Mouse (Mus musculus) Patski (cell line): ENCODE data around the gene Hook1. TPM values are rescaled to one million over a fixed set of nuclear protein-coding genes. Genes with fewer than 3 reads are reported as not detected.
"Not testable (repeated sequence)": the region's sequence is repeated elsewhere in the genome, so short reads cannot be mapped to it uniquely, and the experiment has no call there.

ENCODE experiments used
- ATAC-seq: fragments of 100-300 bp; one replicate; pipeline ENCODE4 v1.8.0; 2021
- CTCF ChIA-PET: fragments of 350-600 bp; sonication (Branson Sonifier 250); formaldehyde crosslinking; loops from one replicate; lab custom pipeline; 2022; ENCODE audit warnings: inconsistent platforms; lab: Charles Lee
- POLR2A ChIA-PET: fragments of 350-600 bp; sonication (Branson Sonifier 250); formaldehyde crosslinking; loops from one replicate; lab custom pipeline; 2022; ENCODE audit warnings: antibody characterized with exemption, inconsistent platforms; lab: Charles Lee
- DNase-seq: peaks from one replicate; pipeline ENCODE4 v3.0.0-alpha.2; 2011; ENCODE audit warnings: low read depth, low spot score
- H3K27me3 ChIP-seq: fragments of 371-371 bp; one replicate; pipeline ENCODE4 v1.5.1; 2021
- CTCF ChIP-seq: fragments of 100-300 bp; IDR thresholded peaks from one replicate; pipeline ENCODE4 v1.5.1; 2021
- in situ Hi-C: fragments of 300-500 bp; cut with MboI; formaldehyde crosslinking; loops from 3 replicates; pipeline ENCODE4 v1.11.1; 2018; ENCODE audit warnings: low pct_unique_long_range_greater_than_20kb, mixed read lengths
- polyA plus RNA-seq: library from polyadenylated mRNA; unstranded; gene quantifications from one replicate; pipeline ENCODE4 v1.2.3, GENCODE M21; 2021

Hook1 gene
- polyA plus RNA-seq, 1 experiment from 2014 or later = 24.7 TPM

GRCm38 (mm10) chr4:95938701-95939100, 28.3 kb upstream of the Hook1 start:
- H3K27me3 ChIP-seq = no peaks in the 10 kb centered on the region
- no peak for TF ChIP-seq CTCF
- ChIA-PET POLR2A (no interaction called here), CTCF (no interaction called here)
- in situ Hi-C loops = no loop called here
- no peak for ATAC-seq
- no peak for DNase-seq

GRCm38 (mm10) chr4:95947896-95948295, 19.1 kb upstream of the Hook1 start:
- no peak for ATAC-seq
- POLR2A ChIA-PET = no interaction called here
- TF ChIP-seq CTCF = no peak
- in situ Hi-C loops = no loop called here
- CTCF ChIA-PET = no interaction called here
- DNase-seq = no peak
- no peaks in the 10 kb centered on the region for H3K27me3 ChIP-seq

- ChIA-PET POLR2A (interaction anchor here (0.5 kb wide), 1 partner anchor 598 kb away, joined by 5 read pairs; no protein-coding TSS in a partner anchor), CTCF (interaction anchor here (1.4 kb wide), 1 partner anchor 18 kb away, joined by 4 read pairs; no protein-coding TSS in a partner anchor)
- ATAC-seq = no peak
- in situ Hi-C loops = no loop called here
- no peaks in the 10 kb centered on the region for H3K27me3 ChIP-seq
- DNase-seq = no peak
- no peak for TF ChIP-seq CTCF
Measured at GRCm38 (mm10) chr4:95953328-95953727, 13.7 kb upstream of the Hook1 start.

GRCm38 (mm10) chr4:95982221-95982620, 15.2 kb downstream of the Hook1 start:
- in situ Hi-C loops, H3K27me3 ChIP-seq, ATAC-seq, CTCF ChIA-PET, POLR2A ChIA-PET, DNase-seq: not testable (repeated sequence)

- TF ChIP-seq CTCF = no peak
- ChIA-PET POLR2A (no interaction called here), CTCF (no interaction called here)
- DNase-seq (no peak), ATAC-seq (no peak)
- in situ Hi-C loops = no loop called here
- H3K27me3 ChIP-seq = no peaks in the 10 kb centered on the region
Measured at GRCm38 (mm10) chr4:96016875-96017274, 49.8 kb downstream of the Hook1 start.

GRCm38 (mm10) chr4:96022803-96023202, 55.8 kb downstream of the Hook1 start:
- in situ Hi-C loops = no loop called here
- DNase-seq = no peak
- ChIA-PET CTCF (interaction anchor here (1.5 to 2.1 kb wide), 2 partner anchors 9 to 26 kb away, joined by 4 to 6 read pairs; no protein-coding TSS in a partner anchor), POLR2A (no interaction called here)
- no peak for ATAC-seq
- no peak for TF ChIP-seq CTCF
- H3K27me3 ChIP-seq = no peaks in the 10 kb centered on the region

GRCm38 (mm10) chr4:96028412-96028811, 61.4 kb downstream of the Hook1 start:
- no peak for DNase-seq
- TF ChIP-seq CTCF = no peak
- ATAC-seq = no peak
- CTCF ChIA-PET = interaction anchor here (1.1 kb wide), 1 partner anchor 15 kb away, joined by 3 read pairs; no protein-coding TSS in a partner anchor
- POLR2A ChIA-PET = no interaction called here
- no peaks in the 10 kb centered on the region for H3K27me3 ChIP-seq
- in situ Hi-C loops = no loop called here

- ChIA-PET CTCF (no interaction called here), POLR2A (no interaction called here)
- ATAC-seq (no peak), DNase-seq (no peak)
- TF ChIP-seq CTCF = no peak
- no peaks in the 10 kb centered on the region for H3K27me3 ChIP-seq
- in situ Hi-C loops = no loop called here
Measured at GRCm38 (mm10) chr4:96060106-96060505, 93.1 kb downstream of the Hook1 start.

GRCm38 (mm10) chr4:96062045-96062444, 95.0 kb downstream of the Hook1 start:
- no peak for DNase-seq
- ChIA-PET CTCF (no interaction called here), POLR2A (no interaction called here)
- TF ChIP-seq CTCF = no peak
- no peaks in the 10 kb centered on the region for H3K27me3 ChIP-seq
- ATAC-seq = no peak
- in situ Hi-C loops = no loop called here

Other genes starting within 250 kb of the Hook1 start
- gene Cyp2j13, start 110.3 kb downstream of the Hook1 start, polyA plus RNA-seq = not detected
- not detected for gene Cyp2j12, start 173.9 kb downstream of the Hook1 start, polyA plus RNA-seq